Mouse (Mus musculus) right cerebral cortex, postnatal 14 days (tissue): ENCODE measurements at regions not wholly inside any gene's neighbourhood (a gene's known extent, or its start where the extent isn't known, plus 50 kb on each side); places are given as distances from the start of the nearest gene placed in this dataset.
"Not testable (repeated sequence)": the region's sequence is repeated elsewhere in the genome, so short reads cannot be mapped to it uniquely, and the experiment has no call there.

Source experiments
- DNase-seq: peaks from one replicate; pipeline ENCODE4 v3.0.0; 2022

- DNase-seq = no peak
Measured at GRCm38 (mm10) chr12:107182091-107182655, 306.3 kb upstream of the 3110018I06Rik start.

GRCm38 (mm10) chr12:107183283-107183682 is 305.1 kb upstream of the 3110018I06Rik start:
- DNase-seq = no peak

GRCm38 (mm10) chr12:107184426-107184825 is 304.0 kb upstream of the 3110018I06Rik start:
- DNase-seq = no peak

GRCm38 (mm10) chr12:107186361-107186760 is 302.1 kb upstream of the 3110018I06Rik start:
- DNase-seq = no peak

DNA sequence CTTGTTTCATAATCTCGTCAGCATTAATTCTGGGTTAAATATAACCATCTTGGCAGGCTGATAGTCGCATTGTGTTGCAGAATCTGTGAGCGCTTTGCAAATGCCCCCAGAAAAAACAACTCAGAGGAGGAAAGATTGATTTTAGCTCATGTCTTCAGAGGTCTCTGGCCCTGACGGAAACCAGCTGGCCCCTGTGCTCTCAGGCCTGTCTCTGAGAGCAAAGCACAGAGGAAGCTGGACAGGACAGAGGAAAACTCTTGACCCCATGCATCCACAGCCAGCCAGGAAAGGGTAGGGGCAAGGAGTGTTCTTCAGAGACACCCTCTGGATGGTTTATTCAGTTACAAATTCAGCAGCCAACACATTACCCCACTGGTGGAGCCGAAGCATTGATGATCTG is 300.4 kb upstream of the 3110018I06Rik start:
- DNase-seq = no peak

DNA sequence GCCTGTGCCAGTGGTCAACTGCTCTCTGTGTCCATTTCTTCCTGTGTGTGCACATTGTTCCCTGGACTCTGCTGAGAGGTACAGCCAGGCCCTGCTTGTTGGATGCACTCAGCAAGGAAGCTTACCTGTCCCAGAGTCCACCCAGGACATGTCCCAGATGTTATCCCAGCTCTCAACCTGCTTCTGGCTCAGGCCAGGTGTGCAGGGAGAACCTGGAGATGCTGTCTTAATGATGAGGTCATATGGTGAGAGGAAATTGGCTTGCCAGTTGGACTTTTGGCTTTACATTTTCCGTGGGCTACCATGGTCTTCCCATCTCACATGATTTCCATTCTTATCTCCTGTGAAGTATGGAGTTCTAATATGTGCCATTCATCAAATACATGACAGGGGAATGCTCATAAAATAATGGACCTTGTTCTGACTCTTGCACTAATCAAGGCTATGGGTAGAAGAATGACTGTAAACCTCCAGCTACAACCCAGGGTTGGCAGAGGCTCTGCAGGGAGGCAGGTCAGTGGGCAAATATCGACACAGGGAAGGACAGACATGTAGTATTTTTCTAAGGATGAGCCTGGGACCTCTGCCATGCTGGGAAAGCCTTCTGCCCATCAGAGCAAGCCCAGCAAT is 289.9 kb upstream of the 3110018I06Rik start:
- no peak for DNase-seq

GRCm38 (mm10) chr12:107200903-107201302 is 287.5 kb upstream of the 3110018I06Rik start:
- no peak for DNase-seq

DNA sequence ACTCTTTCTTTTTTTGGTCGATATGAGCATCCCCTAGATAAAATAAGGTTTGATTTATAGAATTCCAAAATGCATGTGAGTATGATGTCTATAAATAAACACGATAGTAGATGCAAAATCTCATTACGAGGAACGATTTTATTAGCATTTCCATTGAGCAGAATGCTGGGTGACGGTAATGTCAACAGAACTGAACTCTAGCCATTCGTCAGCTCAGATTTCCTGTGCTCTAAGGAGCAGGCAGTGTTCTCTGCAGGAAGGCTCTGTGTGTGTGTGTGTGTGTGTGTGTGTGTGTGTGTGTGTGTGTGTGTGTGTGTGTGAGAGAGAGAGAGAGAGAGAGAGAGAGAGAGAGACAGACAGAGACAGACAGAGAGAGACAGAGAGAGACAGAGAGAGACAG is 279.6 kb upstream of the 3110018I06Rik start:
- not testable (repeated sequence) for DNase-seq

DNA sequence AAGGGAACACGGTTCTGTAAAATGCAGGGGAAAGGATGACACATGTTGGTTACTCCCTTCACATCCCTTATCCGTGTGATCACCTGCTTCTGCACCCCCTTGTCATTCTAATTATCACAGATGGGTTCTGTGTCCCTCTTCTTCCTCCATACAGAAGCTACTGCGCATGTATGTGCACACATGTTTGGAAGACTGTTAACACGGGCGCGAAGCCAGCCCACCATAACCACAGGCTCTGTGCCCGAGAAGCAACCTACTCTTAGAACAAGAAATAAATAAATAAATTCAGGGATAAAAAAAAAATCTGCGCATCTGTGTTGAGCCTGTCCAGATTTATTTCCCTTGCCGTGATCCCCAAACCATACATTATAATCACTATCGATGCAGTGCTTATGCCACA is 275.6 kb upstream of the 3110018I06Rik start:
- DNase-seq = peak; percentile 22

DNA sequence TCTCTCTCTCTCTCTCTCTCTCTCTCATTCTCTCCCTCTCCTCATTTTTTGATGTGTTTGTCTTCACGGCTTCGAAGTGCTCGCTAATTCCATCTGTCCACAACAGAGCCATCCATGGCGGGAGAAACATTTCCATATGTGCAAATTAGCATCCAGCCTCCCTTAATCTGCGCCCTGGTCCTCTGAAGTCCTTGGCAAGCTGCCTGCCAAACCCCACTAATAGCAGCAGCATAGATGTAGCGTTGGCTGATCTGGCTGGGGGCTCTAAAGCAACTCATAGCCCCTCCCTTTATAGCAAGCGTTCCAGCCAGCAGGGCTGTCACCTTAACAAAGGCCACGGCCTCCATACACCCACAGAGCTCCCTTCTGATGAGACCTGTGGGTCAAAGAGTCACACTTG is 272.3 kb upstream of the 3110018I06Rik start:
- DNase-seq = no peak

GRCm38 (mm10) chr12:107221276-107221970 is 267.0 kb upstream of the 3110018I06Rik start:
- no peak for DNase-seq

DNA sequence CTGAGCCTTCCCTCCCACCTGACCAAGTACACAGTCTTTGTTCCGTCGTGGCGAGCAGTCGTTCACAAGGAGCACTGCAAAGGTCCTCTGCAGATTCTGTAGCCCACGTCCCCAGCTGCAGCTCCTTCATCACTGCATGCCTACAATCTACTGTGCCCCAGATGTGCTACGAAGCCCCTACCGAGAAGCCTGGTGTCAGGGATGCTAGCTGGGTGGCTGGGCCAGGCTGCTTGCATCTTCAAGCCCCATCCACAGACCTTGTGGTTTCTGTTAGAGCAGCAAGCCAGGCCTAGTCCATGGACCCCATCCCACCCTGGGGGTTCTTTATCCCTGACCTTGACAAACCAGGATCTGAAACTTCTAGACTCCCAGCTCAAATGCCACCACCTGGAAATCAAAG is 266.3 kb upstream of the 3110018I06Rik start:
- DNase-seq = no peak

- no peak for DNase-seq
Measured at GRCm38 (mm10) chr12:107230097-107230496, 258.3 kb upstream of the 3110018I06Rik start.

DNA sequence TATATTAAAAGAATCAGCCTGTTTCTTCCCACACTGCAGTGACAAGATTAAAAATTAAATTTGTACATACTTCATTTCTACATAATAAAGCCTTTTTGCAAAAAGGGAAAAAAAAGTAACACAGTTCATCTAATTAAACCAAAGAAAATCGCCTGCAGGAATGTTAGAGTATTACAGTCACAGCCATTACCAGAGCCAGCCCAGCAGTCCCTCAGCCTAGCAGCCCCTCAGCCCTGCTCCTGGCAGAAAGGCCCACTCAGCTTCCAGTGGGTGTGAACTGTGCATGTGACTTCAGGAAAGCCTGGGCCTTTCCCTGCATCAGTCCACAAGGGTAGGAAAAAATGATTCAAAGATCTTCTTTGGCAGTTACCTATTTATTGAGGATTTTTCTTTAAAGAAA is 256.8 kb upstream of the 3110018I06Rik start:
- no peak for DNase-seq

GRCm38 (mm10) chr12:107250747-107251470 is 237.5 kb upstream of the 3110018I06Rik start:
- DNase-seq = no peak

DNA sequence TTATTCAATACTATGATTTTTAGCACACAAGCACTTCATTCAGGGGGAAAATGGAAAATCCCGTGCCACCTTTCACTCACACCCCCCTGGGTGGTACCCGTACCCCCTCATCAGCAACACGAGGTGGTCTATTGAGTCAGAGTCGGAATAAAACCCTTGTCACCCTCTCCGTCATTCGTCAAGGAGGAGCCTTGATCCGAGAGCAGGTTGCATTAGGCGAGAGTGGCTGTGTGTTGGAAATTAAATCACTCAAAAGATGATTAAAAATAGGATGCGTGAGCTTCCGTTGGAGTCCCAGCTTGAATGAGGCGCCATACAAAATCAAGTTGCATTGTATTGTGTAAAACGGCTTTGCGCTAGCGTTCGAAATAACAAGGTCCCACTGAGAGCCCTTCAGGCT is 236.5 kb upstream of the 3110018I06Rik start:
- no peak for DNase-seq

DNA sequence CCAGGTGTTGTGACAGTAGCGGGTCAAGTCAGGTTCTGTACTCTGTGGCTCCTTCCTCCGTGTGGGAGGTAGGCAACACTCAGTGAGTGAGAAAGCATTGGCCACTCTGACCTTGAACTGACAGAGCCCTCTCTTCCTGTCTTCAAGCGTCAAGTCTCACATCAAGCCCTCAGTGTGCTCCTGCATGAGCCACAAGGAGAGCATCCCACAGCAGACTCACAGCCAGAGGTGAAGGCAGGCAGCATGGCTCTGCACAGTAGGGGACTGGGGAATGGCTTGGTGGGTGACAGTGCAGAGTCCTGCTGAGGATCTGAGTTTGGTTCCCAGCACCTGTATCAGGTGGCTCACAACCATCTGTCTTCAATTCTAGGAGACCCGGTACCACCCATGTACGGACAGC is 226.4 kb upstream of the 3110018I06Rik start:
- DNase-seq = no peak

- peak; percentile 33 for DNase-seq
Measured at GRCm38 (mm10) chr12:107262516-107262915, 225.9 kb upstream of the 3110018I06Rik start.

DNA sequence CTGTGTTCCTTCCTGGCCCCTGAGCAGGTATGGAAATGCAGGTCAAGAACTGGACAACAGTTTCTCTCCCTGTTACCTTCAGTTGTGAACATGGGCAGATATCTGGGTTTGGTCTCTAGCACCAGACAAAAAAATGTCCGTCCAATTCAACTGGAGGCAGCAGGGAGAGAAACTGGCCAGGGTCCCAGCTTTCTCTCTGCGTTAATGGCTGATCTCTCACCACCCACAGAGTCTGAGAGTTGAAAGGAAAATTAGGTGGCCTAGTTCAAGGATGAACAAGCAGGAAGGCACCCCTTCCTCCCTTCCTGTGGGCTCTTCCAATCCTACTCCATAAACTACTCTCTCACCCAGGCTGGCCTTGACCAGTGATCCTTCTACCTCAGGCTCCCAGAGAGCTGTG is 221.7 kb upstream of the 3110018I06Rik start:
- DNase-seq = no peak

GRCm38 (mm10) chr12:107285622-107286021 is 202.8 kb upstream of the 3110018I06Rik start:
- DNase-seq = no peak

GRCm38 (mm10) chr12:107291377-107291776 is 197.1 kb upstream of the 3110018I06Rik start:
- DNase-seq = no peak

DNA sequence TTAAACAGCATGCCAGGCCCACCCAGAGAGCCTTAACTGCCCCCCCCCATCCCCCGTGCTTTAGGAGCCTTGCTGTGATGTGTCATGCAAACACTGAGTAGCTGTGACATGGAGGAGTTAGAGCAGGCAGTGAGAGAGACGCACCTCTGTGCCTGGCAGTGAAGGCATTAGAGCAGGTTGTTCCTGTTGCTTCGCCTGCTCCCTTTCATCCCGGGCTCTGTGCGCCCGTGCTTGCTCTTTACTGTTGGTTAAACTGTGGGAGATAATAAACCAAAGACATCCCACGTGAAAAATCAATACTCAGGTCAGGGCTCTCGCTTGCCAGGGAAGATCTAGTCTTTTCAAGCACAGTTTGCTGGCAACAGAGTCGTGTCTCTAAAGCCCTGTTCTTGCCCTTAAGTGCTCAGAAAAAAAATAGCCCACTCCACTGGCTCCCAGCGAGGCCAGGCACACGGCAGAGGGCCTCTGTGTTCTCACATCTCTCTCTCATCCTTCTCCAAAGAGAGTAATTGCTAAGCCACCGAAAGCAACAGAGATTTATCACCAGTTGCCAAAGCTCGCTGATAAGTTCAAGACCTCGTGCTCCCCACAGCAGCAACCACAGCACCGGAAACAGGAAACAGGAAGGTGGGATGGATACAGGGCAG is 181.2 kb upstream of the 3110018I06Rik start:
- no peak for DNase-seq

- no peak for DNase-seq
Measured at GRCm38 (mm10) chr12:107315446-107315845, 173.0 kb upstream of the 3110018I06Rik start.
